Mouse (Mus musculus) mouse trophoblast stem cell (cell line): ENCODE data around the gene Alox12e.

Experiments
- in situ Hi-C, 2 experiments: fragments of 300-500 bp; cut with MseI, MboI; formaldehyde crosslinking; loops; 2 replicates in 1 of 2; 3 replicates in 1 of 2; pipeline ENCODE4 v1.15.1; 2025

Alox12e gene

DNA sequence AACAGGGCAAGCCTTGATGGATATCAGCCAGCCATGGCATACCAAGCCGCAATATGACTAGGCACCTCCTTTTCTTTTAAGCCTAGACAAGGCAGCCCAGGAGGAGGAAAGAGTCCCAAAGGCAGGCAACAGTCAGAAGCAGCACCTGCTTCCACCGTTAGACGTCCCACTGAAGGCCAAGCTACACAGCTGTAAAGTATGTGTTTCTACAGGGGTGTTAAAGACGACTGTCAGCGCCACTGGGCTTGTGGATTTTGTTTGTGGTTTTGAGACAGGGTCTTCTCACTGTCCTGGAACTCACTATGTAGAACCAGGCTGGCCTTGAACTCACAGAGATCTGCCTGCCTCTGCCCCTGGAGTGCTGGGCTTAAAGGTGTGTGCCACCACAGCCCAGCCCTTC is 36.7 kb downstream of the Alox12e start:
- in situ Hi-C loops: no loop called here

DNA sequence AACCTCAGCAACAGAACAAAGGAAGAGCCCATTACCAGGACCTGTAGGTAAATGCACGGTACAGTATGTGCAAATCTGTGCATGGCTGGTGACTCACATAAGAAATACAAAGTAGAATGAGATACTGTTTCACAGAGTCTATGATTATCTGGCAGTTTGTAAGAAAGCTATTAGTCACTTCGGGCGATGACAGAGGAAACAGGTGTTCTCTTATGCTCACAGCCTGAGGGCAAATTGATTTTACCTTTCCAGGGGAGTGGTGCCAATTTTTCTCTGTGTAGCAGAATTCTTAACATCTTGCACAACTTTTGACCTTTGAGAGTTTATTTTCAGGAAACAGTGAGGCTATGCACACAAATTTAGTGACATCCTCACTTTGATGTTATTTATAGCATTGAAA is 37.7 kb downstream of the Alox12e start:
- in situ Hi-C loops: no loop called here

DNA sequence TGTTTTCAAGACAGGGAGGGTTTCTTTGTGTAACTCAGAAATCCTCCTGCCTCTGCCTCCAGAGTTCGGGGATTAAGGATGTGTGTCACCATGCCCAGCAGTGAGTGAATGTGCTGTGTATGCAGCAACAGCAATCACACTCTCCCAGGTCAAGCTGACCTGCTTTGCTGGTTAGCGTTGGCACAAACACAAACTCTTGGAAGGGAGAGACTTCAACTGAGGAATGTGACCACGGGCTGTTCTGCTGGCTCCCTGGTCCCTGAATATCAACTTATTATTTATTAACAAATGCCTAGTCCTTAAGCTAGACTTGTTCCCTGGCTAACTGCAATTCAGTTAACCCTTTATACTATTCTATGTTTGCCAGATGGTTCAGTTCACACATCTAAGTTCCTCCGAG is 38.8 kb downstream of the Alox12e start:
- in situ Hi-C loops: no loop called here

DNA sequence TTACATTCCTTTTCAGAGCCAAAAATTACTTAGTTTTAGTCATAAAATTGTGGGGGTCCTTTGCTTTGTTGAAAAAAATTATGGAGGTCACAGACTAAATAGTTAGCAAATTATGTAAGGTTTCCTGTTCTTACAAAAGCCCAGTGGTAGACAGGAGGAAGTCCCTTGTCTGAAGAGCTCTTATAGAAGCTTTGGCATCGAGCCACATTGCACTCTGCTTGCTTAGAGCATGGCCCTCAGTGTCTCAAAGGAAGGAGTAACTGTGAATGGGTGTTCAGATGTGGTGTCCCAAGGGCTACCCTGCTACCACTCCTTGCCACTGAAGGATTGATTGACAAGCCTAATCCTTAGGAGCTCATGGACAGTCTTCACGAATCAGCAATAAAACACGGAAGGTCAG is 42.0 kb downstream of the Alox12e start:
- in situ Hi-C loops: no loop called here

DNA sequence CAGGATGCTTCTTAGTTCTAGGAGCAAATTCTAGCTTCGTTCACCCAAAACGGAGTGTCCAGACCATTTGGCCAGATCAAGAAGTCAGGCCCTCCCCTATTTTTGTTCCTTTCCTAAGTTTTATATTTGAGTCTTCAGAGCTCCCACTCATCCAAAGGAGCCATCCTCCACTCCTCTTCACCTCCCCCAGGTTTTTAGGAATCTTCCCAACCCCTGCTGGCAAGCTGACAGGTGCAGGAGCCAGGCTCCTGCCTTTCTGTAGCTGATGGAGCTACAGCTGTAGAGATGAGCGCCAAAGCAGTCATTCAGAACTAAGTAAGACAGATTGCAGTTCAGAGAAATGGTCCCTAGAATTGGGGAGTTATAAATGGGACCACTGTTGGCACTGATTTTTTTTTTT is 43.5 kb downstream of the Alox12e start:
- in situ Hi-C loops: no loop called here

DNA sequence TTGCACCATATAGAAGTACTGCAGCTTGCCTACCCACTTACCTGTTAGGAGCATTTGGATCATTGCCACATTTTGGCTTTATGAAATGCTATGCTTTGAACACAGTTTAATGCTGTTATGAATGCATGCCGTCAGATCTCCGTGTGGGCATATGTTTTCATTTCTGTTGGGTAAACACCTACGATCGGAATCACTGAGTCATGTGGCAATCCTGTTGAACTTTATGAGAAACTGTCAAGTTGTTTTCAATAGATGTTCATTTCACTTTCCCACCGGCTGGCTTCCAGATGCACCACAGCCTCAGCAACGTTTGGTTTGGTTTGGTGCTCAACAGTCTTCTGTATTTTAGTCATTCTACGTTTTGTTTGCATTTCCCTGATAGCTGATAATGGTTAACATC is 50.8 kb downstream of the Alox12e start:
- in situ Hi-C loops: no loop called here

DNA sequence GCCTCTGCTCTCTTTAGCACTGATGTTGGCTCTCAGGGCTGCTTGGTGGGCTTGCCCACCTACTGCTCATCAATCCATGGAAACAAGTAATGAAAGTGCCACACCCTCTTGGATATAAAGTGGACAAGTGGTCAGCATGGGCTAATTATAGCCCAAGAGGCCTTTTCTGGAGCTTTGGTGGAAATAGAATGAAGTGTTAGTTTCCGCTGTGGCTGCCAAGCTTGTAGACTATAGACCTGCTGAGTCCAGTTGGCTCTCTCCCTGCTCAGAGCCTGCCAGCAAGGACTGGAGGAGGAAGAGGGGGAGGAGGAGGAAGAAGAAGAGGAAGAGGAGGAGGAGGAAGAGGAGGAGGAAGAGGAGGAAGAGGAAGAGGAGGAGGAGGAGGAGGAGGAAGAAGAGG is 56.0 kb downstream of the Alox12e start:
- in situ Hi-C loops: no loop called here

DNA sequence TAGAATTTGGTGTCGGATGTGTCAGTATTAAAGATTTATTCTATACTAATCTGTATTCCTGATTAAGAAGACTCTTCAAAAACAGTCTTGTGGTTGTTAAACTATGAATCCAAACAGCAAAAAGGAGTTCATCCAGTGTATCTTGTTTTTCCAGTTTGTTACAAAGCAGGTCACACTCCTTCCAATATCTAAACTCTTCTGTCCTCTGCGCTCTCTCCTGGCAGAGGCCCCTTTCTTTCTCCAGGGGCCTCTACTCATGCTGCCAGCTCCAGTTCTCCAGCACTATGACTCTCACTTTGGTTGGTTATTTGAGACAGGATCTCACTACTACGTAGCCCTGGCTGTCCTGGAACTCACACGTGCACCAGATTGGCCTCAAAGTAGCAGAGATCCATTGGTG is 56.6 kb downstream of the Alox12e start:
- in situ Hi-C loops: no loop called here
